Mouse (Mus musculus) testis, adult 2 months (tissue): ENCODE results near the gene Kat5. TPM values are rescaled to one million over a fixed set of nuclear protein-coding genes. Genes with fewer than 3 reads are reported as not detected.

Experiments
- H3K27ac ChIP-seq: fragments of 200-500 bp; 2 replicates; pipeline ENCODE4 v1.5.1; 2012; ENCODE audit warnings: low read depth, low read length; ENCODE audit not compliant: control insufficient read depth, insufficient read depth
- H3K27me3 ChIP-seq: fragments of 200-500 bp; 2 replicates; pipeline ENCODE4 v1.6.1; 2012; ENCODE audit warnings: mild to moderate bottlenecking, low read length, moderate library complexity; ENCODE audit not compliant: control insufficient read depth, insufficient read depth
- H3K36me3 ChIP-seq: fragments of 200-500 bp; 2 replicates; pipeline ENCODE4 v1.6.1; 2012; ENCODE audit warnings: mild to moderate bottlenecking, low read length; ENCODE audit not compliant: control insufficient read depth, insufficient read depth
- H3K4me1 ChIP-seq: fragments of 200-500 bp; 2 replicates; pipeline ENCODE4 v1.6.1; 2012; ENCODE audit warnings: low read length; ENCODE audit not compliant: control insufficient read depth, insufficient read depth
- H3K4me3 ChIP-seq: fragments of 200-500 bp; 2 replicates; pipeline ENCODE4 v1.5.1; 2012; ENCODE audit warnings: low read depth, mild to moderate bottlenecking, low read length, moderate library complexity, mixed read lengths; ENCODE audit not compliant: control insufficient read depth
- CTCF ChIP-seq: fragments of 200-500 bp; IDR thresholded peaks from 2 replicates; pipeline ENCODE4 v1.5.1; 2012; ENCODE audit warnings: low read depth, mild to moderate bottlenecking, inconsistent platforms, low read length, moderate library complexity; ENCODE audit not compliant: control insufficient read depth, insufficient read depth, insufficient replicate concordance
- POLR2A ChIP-seq: fragments of 200-500 bp; IDR thresholded peaks from 2 replicates; pipeline ENCODE4 v1.6.1; 2012; ENCODE audit warnings: low read depth, mild to moderate bottlenecking, inconsistent platforms, low read length, moderate library complexity; ENCODE audit not compliant: control insufficient read depth
- polyA plus RNA-seq: library from polyadenylated mRNA; depleted of rRNA; stranded (reverse); fragments of >200 nt; gene quantifications from 2 replicates; pipeline ENCODE4 v1.2.3, GENCODE M21; 2012

The Kat5 gene
- polyA plus RNA-seq, 1 experiment = 120 TPM

DNA sequence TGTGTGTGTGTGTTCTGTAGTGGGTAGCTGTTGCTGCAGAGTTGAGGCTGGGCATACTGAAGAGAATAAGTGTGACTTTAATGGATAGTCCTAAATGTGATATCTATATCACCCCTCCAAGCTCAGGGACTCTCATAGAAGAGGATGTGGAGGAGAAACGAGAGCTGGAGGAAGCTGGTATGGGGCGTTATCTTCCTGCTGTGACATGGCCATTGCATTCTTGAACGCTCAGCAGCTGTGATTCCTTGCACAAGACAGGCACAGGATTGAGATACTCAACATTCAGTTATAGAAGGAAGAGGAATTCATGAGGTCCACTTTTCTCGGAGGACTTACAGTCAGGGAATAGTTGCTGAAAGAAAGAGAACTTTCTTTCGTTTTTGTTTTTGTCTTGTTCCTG is 11.8 kb upstream of the Kat5 start:
- H3K36me3 ChIP-seq = no peaks in the 10 kb centered on the region
- H3K27ac ChIP-seq = no peak overlapping the region
- no peak for TF ChIP-seq POLR2A
- TF ChIP-seq CTCF = no peak
- no peak overlapping the region for H3K4me3 ChIP-seq
- H3K27me3 ChIP-seq = no peaks in the 10 kb centered on the region
- no peaks in the 10 kb centered on the region for H3K4me1 ChIP-seq

DNA sequence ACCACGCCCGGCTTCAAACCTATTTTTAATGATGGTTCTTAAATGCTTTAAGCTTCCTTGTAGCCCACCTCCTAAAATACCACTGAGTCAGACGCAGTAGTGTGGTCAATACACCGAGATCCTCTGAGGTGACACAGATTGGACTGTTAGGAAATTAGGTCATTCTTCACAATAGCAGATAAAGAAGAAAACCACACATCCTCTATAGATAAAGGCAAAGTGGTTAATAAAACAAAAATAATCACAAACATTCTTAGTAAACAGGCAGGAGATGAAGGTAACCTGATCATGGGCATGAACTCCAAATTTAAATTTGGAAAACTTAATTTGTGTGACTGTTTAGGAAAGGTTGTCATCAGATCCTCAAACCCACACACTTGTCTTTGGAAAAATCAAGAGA is 10.0 kb upstream of the Kat5 start:
- Histone ChIP-seq H3K4me1 (no peaks in the 10 kb centered on the region), H3K36me3 (no peaks in the 10 kb centered on the region), H3K27ac (no peak overlapping the region), H3K27me3 (no peaks in the 10 kb centered on the region), H3K4me3 (no peak overlapping the region)
- no peak for TF ChIP-seq CTCF
- TF ChIP-seq POLR2A = no peak

DNA sequence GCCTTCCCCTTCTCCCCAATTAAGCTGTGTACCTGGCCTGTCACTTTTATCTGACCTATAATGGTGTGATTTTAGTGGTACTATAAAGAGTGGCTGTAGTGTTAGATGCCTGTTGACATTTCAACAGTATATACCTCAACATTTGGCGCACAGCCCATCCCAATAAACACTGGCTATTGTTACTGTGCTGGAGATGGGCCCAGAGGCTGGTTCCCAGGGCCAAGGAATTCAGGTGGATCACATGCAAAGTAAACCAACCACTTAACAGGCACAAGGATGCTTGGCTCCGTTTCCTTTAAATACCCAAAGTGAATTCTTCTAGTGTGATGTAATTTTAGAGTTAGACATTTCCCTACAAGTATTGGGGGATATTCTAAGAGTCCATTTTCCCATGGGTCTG is 4.9 kb upstream of the Kat5 start:
- peaks cover 2% of the 10 kb centered on the region for H3K4me1 ChIP-seq
- H3K27me3 ChIP-seq = no peaks in the 10 kb centered on the region
- H3K27ac ChIP-seq = no peak overlapping the region
- H3K4me3 ChIP-seq = no peak overlapping the region
- no peaks in the 10 kb centered on the region for H3K36me3 ChIP-seq
- no peak for TF ChIP-seq POLR2A
- no peak for TF ChIP-seq CTCF

DNA sequence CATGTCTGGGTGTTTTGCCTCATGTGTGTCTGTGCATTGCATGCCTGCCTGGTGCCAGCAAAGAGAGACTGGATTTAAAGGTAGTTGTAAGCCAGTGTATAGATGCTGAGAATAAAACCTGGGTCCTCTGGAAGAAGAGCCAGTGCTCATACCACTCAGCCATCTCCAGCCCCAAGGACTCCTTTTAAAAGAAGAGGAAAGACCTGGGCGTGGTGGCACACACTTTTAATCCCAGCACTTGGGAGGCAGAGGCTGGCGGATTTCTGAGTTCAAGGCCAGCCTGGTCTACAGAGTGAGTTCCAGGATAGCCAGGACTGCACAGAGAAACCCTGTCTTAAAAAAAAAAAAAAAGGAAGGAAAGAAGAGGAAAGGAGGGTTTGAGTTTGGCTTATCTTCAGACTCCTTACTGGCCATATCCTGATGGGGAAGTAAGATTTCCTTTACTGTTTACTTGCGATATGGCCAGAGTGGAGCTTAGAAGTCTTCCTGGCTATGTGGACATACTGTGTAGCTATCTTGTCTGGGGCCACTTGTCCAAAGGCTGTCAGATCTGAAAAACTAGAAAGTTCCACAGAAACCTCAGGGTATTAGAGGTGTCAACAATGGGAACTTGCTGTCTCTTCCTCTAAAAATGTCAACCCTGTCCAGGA is 2.9 kb upstream of the Kat5 start:
- TF ChIP-seq POLR2A (no peak), CTCF (no peak)
- Histone ChIP-seq H3K4me3 (no peak overlapping the region), H3K4me1 (peaks cover 7% of the 10 kb centered on the region), H3K36me3 (no peaks in the 10 kb centered on the region), H3K27me3 (no peaks in the 10 kb centered on the region), H3K27ac (no peak overlapping the region)

DNA sequence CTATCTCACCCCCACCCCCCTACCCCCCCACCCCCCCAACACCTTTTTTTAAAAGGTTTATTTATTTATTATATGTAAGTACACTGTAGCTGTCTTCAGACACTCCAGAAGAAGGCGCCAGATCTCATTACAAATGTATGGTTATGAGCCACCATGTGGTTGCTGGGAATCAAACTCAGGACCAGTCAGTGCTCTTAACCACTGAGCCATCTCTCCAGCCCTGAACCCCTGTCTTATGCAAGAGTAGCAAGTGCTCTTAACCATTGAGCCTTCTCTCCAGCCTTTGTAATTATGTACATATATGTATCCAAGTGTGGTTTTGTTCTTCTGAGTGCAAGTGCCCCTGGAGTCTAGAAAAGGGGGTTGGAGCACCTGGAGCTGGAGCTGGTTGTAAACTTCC is 1.9 kb upstream of the Kat5 start:
- peaks cover 7% of the 10 kb centered on the region for H3K4me1 ChIP-seq
- no peak for TF ChIP-seq POLR2A
- no peak for TF ChIP-seq CTCF
- no peak overlapping the region for H3K4me3 ChIP-seq
- H3K27ac ChIP-seq = no peak overlapping the region
- H3K36me3 ChIP-seq = no peaks in the 10 kb centered on the region
- no peaks in the 10 kb centered on the region for H3K27me3 ChIP-seq

DNA sequence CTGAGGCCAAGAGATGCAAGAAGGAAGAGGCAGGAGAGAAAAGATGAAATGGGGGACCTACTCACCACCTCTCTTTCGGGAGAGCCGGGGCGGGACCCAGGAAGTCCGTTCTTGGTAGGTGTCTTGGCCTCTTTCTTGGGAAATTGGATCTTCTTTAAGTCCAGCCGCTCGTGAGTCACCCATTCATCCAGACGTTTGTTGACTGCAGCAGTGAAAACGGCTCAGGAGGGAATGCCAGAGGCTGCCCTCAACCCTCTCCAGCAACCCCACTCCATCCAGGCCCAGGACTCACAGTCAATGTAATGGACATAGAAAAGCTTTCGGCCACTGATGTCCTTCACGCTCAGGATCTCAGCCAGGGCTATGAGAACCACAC is 878 bp downstream of the Kat5 start:
- Histone ChIP-seq H3K4me1 (peaks cover 7% of the 10 kb centered on the region), H3K36me3 (peaks cover 6% of the 10 kb centered on the region), H3K4me3 (peak overlapping the region; percentile 99)

DNA sequence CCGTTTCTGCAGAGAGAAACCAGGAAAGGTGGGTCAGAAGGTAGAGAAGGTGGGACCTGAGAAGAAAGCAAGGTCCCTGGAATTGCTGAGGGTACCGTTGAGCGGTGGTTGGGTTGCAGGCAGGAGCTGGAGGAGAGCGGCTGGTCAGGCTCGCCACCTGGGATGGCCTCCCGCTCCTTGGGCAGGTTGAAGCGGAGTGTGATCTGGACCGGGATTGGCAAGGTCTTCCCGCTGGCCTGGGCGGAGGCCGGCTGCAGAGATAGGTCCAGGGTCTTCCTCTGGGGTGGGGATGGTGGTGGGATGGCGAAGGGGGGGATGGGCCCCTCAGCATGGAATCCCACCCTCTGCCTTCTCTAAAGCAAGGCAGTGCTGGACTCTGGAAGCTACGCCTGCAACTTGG is 1.3 kb downstream of the Kat5 start:
- peaks cover 6% of the 10 kb centered on the region for H3K36me3 ChIP-seq
- H3K4me1 ChIP-seq = peaks cover 7% of the 10 kb centered on the region
- H3K4me3 ChIP-seq = peak overlapping the region; percentile 99
- no peaks in the 10 kb centered on the region for H3K27me3 ChIP-seq
- no peak overlapping the region for H3K27ac ChIP-seq
- TF ChIP-seq CTCF = no peak
- TF ChIP-seq POLR2A = no peak

More for the DNA sequence above, 878 bp downstream of the Kat5 start:
- Histone ChIP-seq H3K27me3 (no peaks in the 10 kb centered on the region), H3K27ac (peak overlapping the region; percentile 99)
- TF ChIP-seq CTCF (no peak), POLR2A (no peak)

DNA sequence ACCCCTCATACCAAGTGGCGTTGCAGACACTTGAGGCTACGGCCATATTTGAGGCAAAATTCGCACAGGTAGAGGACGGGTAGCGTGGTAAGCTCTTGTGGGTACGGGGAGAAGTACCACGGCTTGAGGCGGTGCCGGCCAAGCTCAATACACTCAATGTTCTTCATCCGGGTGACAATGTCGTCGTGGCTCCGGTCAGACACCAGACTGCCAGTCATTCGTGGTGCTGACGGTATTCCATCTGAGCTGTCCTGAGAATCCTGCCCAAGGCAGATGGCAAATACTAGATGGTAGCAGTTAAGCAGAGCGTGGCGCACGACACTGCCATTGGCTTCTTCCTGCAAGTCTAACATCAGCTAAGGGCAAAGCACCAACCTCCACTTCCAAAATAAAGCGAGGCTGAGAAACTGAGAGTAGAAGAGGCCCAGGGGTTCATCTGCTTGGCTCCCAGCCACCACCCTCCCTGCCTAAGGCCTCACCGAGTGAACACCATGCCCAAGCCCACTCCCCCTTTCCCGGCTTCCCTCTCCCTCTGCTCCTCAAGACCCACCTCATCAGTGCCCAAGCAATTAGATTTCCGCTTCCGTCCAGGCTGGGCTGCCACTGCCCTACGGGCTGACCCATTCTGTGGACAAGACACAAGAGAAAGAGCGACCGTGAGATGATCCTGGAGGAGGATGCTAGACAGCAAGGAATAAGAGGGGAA is 2.2 kb downstream of the Kat5 start:
- Histone ChIP-seq H3K4me3 (no peak overlapping the region), H3K27me3 (no peaks in the 10 kb centered on the region), H3K27ac (no peak overlapping the region), H3K4me1 (peaks cover 10% of the 10 kb centered on the region), H3K36me3 (peaks cover 6% of the 10 kb centered on the region)
- TF ChIP-seq POLR2A (no peak), CTCF (no peak)
